Mouse (Mus musculus): ENCODE results near the gene Atrn. TPM values are rescaled to one million over a fixed set of nuclear protein-coding genes. Genes with fewer than 3 reads are reported as not detected.

Gene Atrn
- polyA plus RNA-seq (2012; rRNA removed; ENCODE audit: low replicate concordance) = 3.6 and 8.1 TPM in 2 replicates

GRCm38 (mm10) chr2:130905751-130906583 is at the start of gene Atrn, which contains the start of gene 4930402H24Rik:
TSS of gene Atrn (plus strand) at chr2:130906495.
TSS of gene 4930402H24Rik (minus strand) at chr2:130906406.

GRCm38 (mm10) chr2:131042988-131043387 is 136.7 kb downstream of the Atrn start, which contains the start of gene Gfra4:
TSS of gene Gfra4 (minus strand) at chr2:131043088.

GRCm38 (mm10) chr2:131063404-131063864 is 157.1 kb downstream of the Atrn start, which contains the start of gene Adam33:
TSS of gene Adam33 (minus strand) at chr2:131063814.

Other genes with a start within 250 kb of the Atrn start
- 82.1 and 106 TPM in 2 replicates for gene Ddrgk1, start 241.8 kb upstream of the Atrn start, polyA plus RNA-seq (2012; rRNA removed; ENCODE audit: low replicate concordance)
- gene Itpa, start 238.9 kb upstream of the Atrn start, polyA plus RNA-seq (2012; rRNA removed; ENCODE audit: low replicate concordance) = 20.8 and 23.9 TPM in 2 replicates
- 0.91 and 1.4 TPM in 2 replicates for gene Slc4a11, start 209.0 kb upstream of the Atrn start, polyA plus RNA-seq (2012; rRNA removed; ENCODE audit: low replicate concordance)
- gene 4930402H24Rik, start 89 bp upstream of the Atrn start, polyA plus RNA-seq (2012; rRNA removed; ENCODE audit: low replicate concordance) = 6.6 and 25.8 TPM in 2 replicates
- 20.6 and 32.7 TPM in 2 replicates for gene Gfra4, start 136.6 kb downstream of the Atrn start, polyA plus RNA-seq (2012; rRNA removed; ENCODE audit: low replicate concordance)
- 11.9 and 25.9 TPM in 2 replicates for gene Adam33, start 157.3 kb downstream of the Atrn start, polyA plus RNA-seq (2012; rRNA removed; ENCODE audit: low replicate concordance)
- 1.0 and 2.0 TPM in 2 replicates for gene Siglec1, start 180.3 kb downstream of the Atrn start, polyA plus RNA-seq (2012; rRNA removed; ENCODE audit: low replicate concordance)
- gene Hspa12b, start 220.8 kb downstream of the Atrn start, polyA plus RNA-seq (2012; rRNA removed; ENCODE audit: low replicate concordance) = 2.6 and 2.9 TPM in 2 replicates
- not detected in 2 replicates for gene Gm11037, start 227.0 kb downstream of the Atrn start, polyA plus RNA-seq (2012; rRNA removed; ENCODE audit: low replicate concordance)

Measured in duodenum, adult 2 months (tissue).